Mouse (Mus musculus) E14TG2a.4 (cell line): ENCODE data around the gene Ubap2.

Source experiments
- H3K27me3 ChIP-seq: 2 replicates; pipeline ENCODE4 v1.6.1; 2014; ENCODE audit warnings: low read length, control low read depth; ENCODE audit not compliant: insufficient read depth
- H3K36me3 ChIP-seq: 2 replicates; pipeline ENCODE4 v1.6.1; 2014; ENCODE audit warnings: low read length, control low read depth; ENCODE audit not compliant: insufficient read depth
- H3K4me1 ChIP-seq: replicated peaks from 2 replicates; pipeline ENCODE4 v1.6.1; 2014; ENCODE audit warnings: low read depth, low read length, control low read depth
- H3K4me3 ChIP-seq: replicated peaks from 2 replicates; pipeline ENCODE4 v1.5.1; 2014; ENCODE audit warnings: mild to moderate bottlenecking, low read length
- H3K9me3 ChIP-seq: 2 replicates; pipeline ENCODE4 v1.6.1; 2014; ENCODE audit warnings: low read length, control low read depth
- CTCF ChIP-seq: conservative IDR thresholded peaks from 2 replicates; pipeline ENCODE4 v1.5.1; 2014; ENCODE audit warnings: low read length
- NANOG ChIP-seq: IDR thresholded peaks from 2 replicates; pipeline ENCODE4 v1.6.1; 2014; ENCODE audit warnings: borderline replicate concordance, low read length, mixed read lengths
- POU5F1 ChIP-seq: IDR thresholded peaks from 2 replicates; pipeline ENCODE4 v1.6.1; 2014; ENCODE audit warnings: low read length, borderline replicate concordance

Ubap2 gene

DNA sequence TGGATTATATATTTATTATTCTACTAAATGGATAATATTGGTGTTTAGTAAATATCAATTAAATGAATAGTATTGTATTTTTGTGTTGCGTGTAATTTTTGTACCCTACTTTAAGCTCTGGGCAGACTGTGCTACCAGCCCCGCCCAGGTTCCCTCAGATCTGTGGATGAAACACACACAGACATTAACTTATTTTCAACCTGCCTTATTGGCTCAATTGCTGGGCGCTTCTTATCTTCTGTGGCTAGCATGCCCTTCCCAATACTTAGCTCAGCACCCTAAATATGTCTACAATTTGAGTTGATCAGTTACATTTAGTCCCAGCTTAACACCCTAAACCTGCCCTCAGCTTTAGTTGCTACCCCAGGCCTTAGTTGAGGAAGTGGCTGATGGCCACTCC lies 113.7 kb downstream of the Ubap2 start:
- H3K4me1 ChIP-seq, result peaks cover 73% of the 10 kb centered on the region
- no peaks in the 10 kb centered on the region for H3K27me3 ChIP-seq
- no peak for TF ChIP-seq POU5F1
- TF ChIP-seq CTCF, result no peak
- no peak for TF ChIP-seq NANOG
- H3K36me3 ChIP-seq, result no peaks in the 10 kb centered on the region
- H3K4me3 ChIP-seq, result no peak overlapping the region
- no peaks in the 10 kb centered on the region for H3K9me3 ChIP-seq

DNA sequence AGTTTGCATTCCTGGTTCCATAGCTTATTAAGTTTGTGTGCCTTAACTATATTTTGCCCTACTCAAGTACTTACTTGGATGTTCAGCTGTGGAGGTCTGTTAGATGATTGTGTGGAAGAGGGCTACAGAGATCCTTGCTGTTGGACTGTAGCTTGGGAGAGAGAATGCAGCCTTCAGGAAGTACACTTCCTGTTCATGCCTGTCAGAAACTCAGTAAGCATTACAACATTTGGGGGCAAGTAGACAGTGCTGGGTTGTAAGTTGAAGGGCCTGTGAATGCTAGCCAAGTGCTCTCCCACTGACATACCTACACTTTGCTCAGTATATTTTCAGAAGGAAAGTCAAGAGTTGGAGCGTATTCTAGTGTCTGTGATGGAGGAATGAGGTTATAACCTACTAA lies 116.7 kb downstream of the Ubap2 start:
- TF ChIP-seq NANOG, result no peak
- no peak for TF ChIP-seq POU5F1
- TF ChIP-seq CTCF, result no peak
- peaks cover 70% of the 10 kb centered on the region for H3K4me1 ChIP-seq
- H3K4me3 ChIP-seq, result no peak overlapping the region
- no peaks in the 10 kb centered on the region for H3K27me3 ChIP-seq
- H3K36me3 ChIP-seq, result no peaks in the 10 kb centered on the region
- no peaks in the 10 kb centered on the region for H3K9me3 ChIP-seq

DNA sequence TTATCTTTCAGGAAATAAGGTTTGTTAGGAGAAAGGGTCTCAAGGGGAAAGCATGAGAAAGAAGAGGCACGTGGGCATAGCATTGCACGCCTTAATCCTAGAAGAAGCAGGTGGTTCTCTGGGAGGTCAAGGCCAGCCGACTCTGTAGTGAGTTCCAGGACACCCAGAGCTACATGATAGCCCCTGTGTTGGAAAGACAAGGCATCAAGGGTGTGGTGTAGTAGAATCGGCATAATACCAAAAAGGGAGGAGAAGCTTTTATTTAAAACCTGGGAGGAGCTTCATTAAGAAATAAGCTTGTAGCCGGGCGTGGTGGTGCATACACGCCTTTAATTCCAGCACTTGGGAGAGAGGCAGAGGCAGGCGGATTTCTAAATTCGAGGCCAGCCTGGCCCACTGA lies 118.0 kb downstream of the Ubap2 start:
- H3K4me1 ChIP-seq, result peaks cover 74% of the 10 kb centered on the region
- TF ChIP-seq NANOG (0 out of 2 replicates have a peak, but pooled peaks have one; percentile 9), CTCF (no peak), POU5F1 (no peak)
- H3K9me3 ChIP-seq, result no peaks in the 10 kb centered on the region
- H3K36me3 ChIP-seq, result no peaks in the 10 kb centered on the region
- no peaks in the 10 kb centered on the region for H3K27me3 ChIP-seq
- peak overlapping the region; percentile 39; the same call in 1 of the 2 replicates for H3K4me3 ChIP-seq

DNA sequence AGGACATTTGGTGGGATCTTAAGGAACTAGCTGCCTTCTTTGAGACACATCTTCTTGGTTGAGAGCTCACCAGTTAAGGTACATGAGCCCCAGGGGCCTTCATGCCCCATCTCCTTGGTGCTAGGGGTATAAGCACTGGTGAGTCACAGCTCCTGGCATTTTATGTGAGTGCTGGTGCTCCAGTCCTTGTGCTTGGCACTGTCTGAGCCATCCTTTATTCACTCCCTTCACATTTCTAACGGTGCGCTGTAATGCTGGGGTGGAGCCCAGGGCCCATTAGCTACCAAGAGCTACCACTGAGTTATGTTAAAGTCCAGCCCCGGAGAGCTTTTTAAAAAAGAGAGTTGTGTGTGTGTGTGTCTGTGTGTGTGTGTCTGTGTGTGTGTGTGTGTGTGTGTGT lies 121.8 kb downstream of the Ubap2 start:
- no peak overlapping the region for H3K4me3 ChIP-seq
- no peaks in the 10 kb centered on the region for H3K36me3 ChIP-seq
- H3K4me1 ChIP-seq, result peaks cover 80% of the 10 kb centered on the region
- TF ChIP-seq POU5F1 (no peak), NANOG (no peak)
- H3K27me3 ChIP-seq, result no peaks in the 10 kb centered on the region
- no peaks in the 10 kb centered on the region for H3K9me3 ChIP-seq

DNA sequence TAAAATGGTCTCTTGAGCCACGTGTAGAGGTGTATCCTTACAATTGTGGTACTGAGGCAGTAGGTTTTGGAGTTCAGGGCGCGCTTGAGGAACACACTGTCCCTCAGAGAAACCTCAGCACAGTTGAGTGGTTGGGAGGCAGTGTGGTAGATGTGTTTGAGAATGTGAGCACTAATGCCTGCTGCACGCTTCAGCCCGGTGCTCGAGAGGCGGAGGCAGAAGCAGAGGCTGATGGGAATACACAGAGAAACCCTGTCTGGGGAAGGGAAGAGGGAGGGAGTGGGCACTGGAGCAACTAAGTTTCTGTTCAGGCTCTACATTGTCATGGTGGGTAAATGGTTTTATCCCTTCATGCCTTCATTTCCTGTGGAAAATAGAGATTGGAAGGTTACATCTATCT lies 123.8 kb downstream of the Ubap2 start:
- Histone ChIP-seq H3K4me1 (peaks cover 70% of the 10 kb centered on the region), H3K36me3 (no peaks in the 10 kb centered on the region), H3K27me3 (no peaks in the 10 kb centered on the region), H3K4me3 (peak overlapping the region; percentile 56), H3K9me3 (no peaks in the 10 kb centered on the region)
- TF ChIP-seq NANOG, result no peak
- TF ChIP-seq CTCF, result no peak
- no peak for TF ChIP-seq POU5F1

DNA sequence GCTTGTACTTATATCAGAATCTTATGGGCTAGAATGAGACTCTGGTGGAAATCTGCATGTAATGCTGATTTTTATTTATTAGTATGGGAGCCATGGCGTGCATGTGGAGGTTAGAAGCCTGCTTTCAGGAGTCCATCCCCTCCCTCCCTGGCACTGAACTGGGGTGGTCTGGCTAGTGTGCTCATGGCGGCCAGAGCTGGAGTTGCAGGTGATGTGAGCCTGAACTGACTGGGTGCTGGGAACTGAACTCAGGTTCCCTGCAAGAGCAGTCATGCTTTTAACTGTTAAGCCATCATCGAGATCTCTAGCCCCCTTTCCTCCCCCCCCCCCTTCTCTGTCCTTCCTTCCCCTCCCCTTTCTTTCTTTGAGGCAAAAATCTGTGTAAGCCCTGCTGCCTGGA lies 125.1 kb downstream of the Ubap2 start:
- no peak for TF ChIP-seq POU5F1
- TF ChIP-seq CTCF, result peak; percentile 14
- Histone ChIP-seq H3K4me1 (peaks cover 58% of the 10 kb centered on the region), H3K9me3 (no peaks in the 10 kb centered on the region), H3K36me3 (0 out of 2 replicates have a peak, but pooled peaks cover 3% of the 10 kb centered on the region), H3K27me3 (no peaks in the 10 kb centered on the region), H3K4me3 (no peak overlapping the region)
